Mouse (Mus musculus) midbrain, embryonic 11.5 days (tissue): ENCODE measurements around the gene Kcnv2. TPM values are rescaled to one million over a fixed set of nuclear protein-coding genes. Genes with fewer than 3 reads are reported as not detected.

Experiments
- ATAC-seq: fragments of 200-750 bp; cut with Nextera tagmentation; 2 replicates; pipeline ENCODE4 v1.8.0; 2017; ENCODE audit warnings: moderate TSS enrichment, moderate library complexity; ENCODE audit not compliant: low FRiP score
- DNase-seq: peaks from one replicate; pipeline ENCODE4 v3.0.0; 2015; ENCODE audit warnings: low spot score; ENCODE audit errors: missing footprints
- H3K27ac ChIP-seq: fragments of 300-500 bp; sonication (generic); 2 replicates; pipeline ENCODE4 v1.5.1; 2014; ENCODE audit warnings: low read depth, low read length
- H3K27me3 ChIP-seq: fragments of 300-500 bp; sonication (generic); 2 replicates; pipeline ENCODE4 v1.6.1; 2014; ENCODE audit warnings: mild to moderate bottlenecking, low read length, moderate library complexity, mixed read lengths; ENCODE audit not compliant: control insufficient read depth, insufficient read depth
- H3K36me3 ChIP-seq: fragments of 300-500 bp; sonication (generic); 2 replicates; pipeline ENCODE4 v1.6.1; 2014; ENCODE audit warnings: mild to moderate bottlenecking, low read length, moderate library complexity, mixed read lengths; ENCODE audit not compliant: control insufficient read depth, insufficient read depth
- H3K4me1 ChIP-seq: fragments of 300-500 bp; sonication (generic); 2 replicates; pipeline ENCODE4 v1.6.1; 2014; ENCODE audit warnings: low read length; ENCODE audit not compliant: control insufficient read depth, insufficient read depth
- H3K4me2 ChIP-seq: fragments of 300-500 bp; sonication (generic); 2 replicates; pipeline ENCODE4 v1.6.1; 2014; ENCODE audit warnings: mild to moderate bottlenecking, moderate library complexity
- H3K4me3 ChIP-seq: fragments of 300-500 bp; sonication (generic); 2 replicates; pipeline ENCODE4 v1.5.1; 2014; ENCODE audit warnings: low read depth, low read length
- H3K9ac ChIP-seq: fragments of 300-500 bp; sonication (generic); 2 replicates; pipeline ENCODE4 v1.6.1; 2014; ENCODE audit warnings: low read length
- H3K9me3 ChIP-seq: fragments of 300-500 bp; sonication (generic); 2 replicates; pipeline ENCODE4 v1.6.1; 2016; ENCODE audit warnings: low read length; ENCODE audit not compliant: control insufficient read depth
- WGBS: fragments of 180-500 bp; shearing (Covaris S2); extraction: QIAGEN DNeasy Blood & Tissue Kit; methylation state at CpG from one replicate; pipeline ENCODE4 v1.1.7; 2014; 5-methylcytosine and 5-hydroxymethylcytosine counted together
- polyA plus RNA-seq: library from polyadenylated mRNA; unstranded; fragments of >200 nt; fragmentation: Nextera tagmentation; extraction: Ambion mirVana; gene quantifications from 2 replicates; pipeline ENCODE4 v1.2.1, GENCODE M21; 2014

Kcnv2 gene
- polyA plus RNA-seq, 1 experiment from 2014 or later: 0.29 TPM

DNA sequence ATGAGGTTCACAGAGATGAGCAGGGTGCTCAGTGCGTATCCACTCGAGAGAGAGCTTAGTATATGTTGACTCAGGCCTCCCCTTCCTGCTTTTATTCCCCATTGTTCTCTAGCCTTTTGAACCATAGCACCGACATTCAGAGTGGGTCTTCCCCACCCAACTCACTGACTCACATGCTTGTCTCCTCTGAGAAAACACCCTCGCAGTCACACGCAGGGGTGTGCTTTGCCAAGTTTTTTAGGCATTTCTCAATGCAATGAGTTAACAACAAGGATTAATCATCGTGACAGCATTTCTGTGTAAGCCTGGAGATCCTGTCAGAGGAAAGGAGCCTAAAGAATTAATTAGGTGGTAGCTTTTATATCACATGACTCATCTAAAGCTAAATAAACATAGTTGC, 29.3 kb downstream of the Kcnv2 start:
- no peak overlapping the region for H3K27ac ChIP-seq
- H3K4me1 ChIP-seq: no peaks in the 10 kb centered on the region
- H3K27me3 ChIP-seq: no peaks in the 10 kb centered on the region
- H3K9ac ChIP-seq: no peak overlapping the region
- H3K4me3 ChIP-seq: no peak overlapping the region
- 64% methylated on average over 6 of the region's 6 CpGs for WGBS
- ATAC-seq: no peak
- no peaks in the 10 kb centered on the region for H3K36me3 ChIP-seq
- no peak overlapping the region for H3K4me2 ChIP-seq
- no peak for DNase-seq
- no peaks in the 10 kb centered on the region for H3K9me3 ChIP-seq

- Histone ChIP-seq H3K4me2 (no peak overlapping the region), H3K9me3 (no peaks in the 10 kb centered on the region), H3K27ac (no peak overlapping the region), H3K27me3 (no peaks in the 10 kb centered on the region), H3K36me3 (no peaks in the 10 kb centered on the region), H3K4me1 (peaks cover 6% of the 10 kb centered on the region), H3K4me3 (no peak overlapping the region), H3K9ac (no peak overlapping the region)
- no peak for ATAC-seq
- no peak for DNase-seq
These were observed 38.0 kb downstream of the Kcnv2 start for GRCm38 (mm10) chr19:27360381-27360780.

- WGBS: 53% methylated on average over 4 of the region's 4 CpGs
- Histone ChIP-seq H3K9me3 (no peaks in the 10 kb centered on the region), H3K4me3 (no peak overlapping the region), H3K36me3 (no peaks in the 10 kb centered on the region), H3K4me2 (peak overlapping the region; percentile 27; the same call in 1 of the 2 replicates), H3K4me1 (peaks cover 11% of the 10 kb centered on the region), H3K27me3 (no peaks in the 10 kb centered on the region), H3K9ac (no peak overlapping the region; the same call in 1 of the 2 replicates), H3K27ac (peak overlapping the region; percentile 7; the same call in 1 of the 2 replicates)
- DNase-seq: peak; percentile 87
- ATAC-seq: no peak; the same call in 1 of the 2 replicates
These were observed 41.5 kb downstream of the Kcnv2 start for GRCm38 (mm10) chr19:27363891-27364290.

- Histone ChIP-seq H3K4me1 (peaks cover 11% of the 10 kb centered on the region), H3K27ac (peak overlapping the region; percentile 7), H3K9me3 (no peaks in the 10 kb centered on the region), H3K9ac (no peak overlapping the region; the same call in 1 of the 2 replicates), H3K27me3 (no peaks in the 10 kb centered on the region), H3K4me2 (peak overlapping the region; percentile 27), H3K36me3 (no peaks in the 10 kb centered on the region), H3K4me3 (no peak overlapping the region)
- 19% methylated on average over 8 of the region's 8 CpGs for WGBS
- DNase-seq: peak; percentile 94
- peak; percentile 92 for ATAC-seq
These were observed 42.1 kb downstream of the Kcnv2 start for GRCm38 (mm10) chr19:27364521-27364931.

DNA sequence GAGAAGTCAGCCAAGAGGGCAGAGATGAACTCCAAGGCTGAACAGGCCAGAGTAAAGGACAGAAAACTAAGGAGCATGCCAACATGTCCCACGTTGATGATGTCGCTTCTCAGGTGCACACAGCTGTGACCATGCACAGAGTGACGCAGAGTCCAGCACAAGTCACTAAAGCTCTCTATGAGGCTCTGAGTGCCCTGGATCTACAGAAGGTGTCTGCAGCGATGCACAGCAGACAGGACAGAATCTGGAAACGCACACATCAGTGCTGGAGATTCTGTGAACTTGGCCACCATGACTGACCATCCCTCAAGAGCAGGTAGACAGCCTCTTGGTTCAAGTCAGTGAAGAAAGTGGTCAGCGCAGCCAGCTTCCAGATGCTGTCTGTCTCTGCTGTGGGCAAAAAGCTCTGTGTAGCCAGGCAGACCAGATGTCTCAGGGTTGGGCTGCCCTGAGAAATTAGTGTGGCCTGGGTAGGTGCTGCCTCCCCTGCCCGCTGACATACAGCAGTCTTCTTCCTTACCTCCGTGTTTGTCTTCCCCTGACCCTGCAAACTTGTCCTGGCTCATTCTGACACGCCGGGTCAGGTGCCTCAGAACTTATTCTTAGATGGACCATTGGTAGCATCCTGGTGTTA, 43.8 kb downstream of the Kcnv2 start:
- Histone ChIP-seq H3K9me3 (no peaks in the 10 kb centered on the region), H3K4me3 (no peak overlapping the region), H3K36me3 (no peaks in the 10 kb centered on the region), H3K4me1 (peaks cover 11% of the 10 kb centered on the region), H3K27ac (no peak overlapping the region; the same call in 1 of the 2 replicates), H3K9ac (no peak overlapping the region), H3K27me3 (no peaks in the 10 kb centered on the region), H3K4me2 (no peak overlapping the region)
- no peak for ATAC-seq
- WGBS: 86% methylated on average over 10 of the region's 10 CpGs
- DNase-seq: no peak

DNA sequence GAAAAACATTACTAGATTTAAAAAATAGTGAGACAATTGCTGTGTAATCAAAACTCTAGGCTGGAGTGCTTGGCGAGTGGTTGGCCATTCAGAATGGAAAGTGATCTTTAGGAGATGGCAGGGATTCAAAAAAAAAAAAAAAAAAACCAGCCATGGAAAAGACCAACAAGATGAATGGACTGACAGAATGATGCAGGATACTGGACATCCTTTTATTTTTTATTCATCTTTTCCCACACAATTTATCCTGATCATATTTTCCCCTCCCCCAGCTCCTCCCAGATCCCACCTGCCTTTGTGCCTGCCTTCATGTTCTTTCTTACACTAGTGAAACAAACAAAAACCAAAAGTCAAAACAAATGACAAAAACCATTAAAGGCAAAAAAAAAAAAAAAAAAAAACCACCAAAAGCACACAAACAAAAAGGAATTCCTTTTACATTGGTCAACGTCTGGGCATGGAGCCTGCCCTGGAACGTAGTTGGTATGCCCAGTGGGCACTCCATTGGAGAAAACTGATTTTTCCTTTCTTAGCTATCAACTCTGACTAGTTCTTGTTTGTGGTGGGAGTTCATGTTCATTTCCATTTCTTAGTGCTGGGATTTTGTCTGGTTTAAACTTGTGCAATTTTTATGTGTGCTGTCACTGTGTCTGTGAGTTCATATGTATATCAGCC, 47.2 kb downstream of the Kcnv2 start:
- WGBS: 85% methylated on average over 3 of the region's 3 CpGs
- no peaks in the 10 kb centered on the region for H3K9me3 ChIP-seq
- no peak overlapping the region for H3K4me2 ChIP-seq
- DNase-seq (peak; percentile 69), ATAC-seq (no peak)
- no peaks in the 10 kb centered on the region for H3K36me3 ChIP-seq
- no peak overlapping the region for H3K4me3 ChIP-seq
- H3K27ac ChIP-seq: no peak overlapping the region
- no peak overlapping the region for H3K9ac ChIP-seq
- H3K4me1 ChIP-seq: peaks cover 8% of the 10 kb centered on the region
- no peaks in the 10 kb centered on the region for H3K27me3 ChIP-seq

DNA sequence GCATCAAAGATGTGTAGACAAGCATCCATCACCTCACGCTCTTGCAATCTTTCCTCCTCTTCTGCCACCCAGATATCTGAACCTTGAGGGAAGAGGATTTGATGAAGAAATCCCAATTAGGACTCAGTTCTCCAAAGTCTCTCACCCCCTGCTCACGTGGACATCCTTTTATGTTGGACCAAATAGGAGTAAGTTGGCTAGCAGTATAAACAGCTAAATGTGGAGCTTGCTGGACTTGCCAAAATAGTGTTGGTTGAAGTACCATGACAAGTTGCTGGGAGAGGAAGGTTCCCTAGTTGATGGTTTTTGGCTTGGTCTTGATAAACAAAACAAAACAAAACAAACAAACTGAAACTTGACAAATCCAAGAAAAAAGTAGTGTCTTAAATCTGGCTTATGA, 47.8 kb downstream of the Kcnv2 start:
- ATAC-seq (no peak), DNase-seq (no peak)
- no peaks in the 10 kb centered on the region for H3K9me3 ChIP-seq
- peaks cover 7% of the 10 kb centered on the region; the same call in 1 of the 2 replicates for H3K4me1 ChIP-seq
- no peak overlapping the region for H3K27ac ChIP-seq
- 82% methylated on average over 2 of the region's 2 CpGs for WGBS
- no peaks in the 10 kb centered on the region for H3K36me3 ChIP-seq
- no peaks in the 10 kb centered on the region for H3K27me3 ChIP-seq
- H3K4me3 ChIP-seq: no peak overlapping the region
- H3K9ac ChIP-seq: no peak overlapping the region
- H3K4me2 ChIP-seq: no peak overlapping the region

- H3K36me3 ChIP-seq: no peaks in the 10 kb centered on the region
- no peaks in the 10 kb centered on the region for H3K9me3 ChIP-seq
- H3K4me2 ChIP-seq: no peak overlapping the region
- H3K4me1 ChIP-seq: 0 out of 2 replicates have a peak, but pooled peaks cover 2% of the 10 kb centered on the region
- WGBS: 92% methylated on average over 2 of the region's 2 CpGs
- DNase-seq (peak; percentile 75), ATAC-seq (no peak)
- H3K27me3 ChIP-seq: no peaks in the 10 kb centered on the region
- no peak overlapping the region for H3K4me3 ChIP-seq
- H3K27ac ChIP-seq: no peak overlapping the region
- H3K9ac ChIP-seq: no peak overlapping the region
These were observed 48.4 kb downstream of the Kcnv2 start for GRCm38 (mm10) chr19:27370784-27371183.

- no peak overlapping the region for H3K4me3 ChIP-seq
These were observed 57.5 kb downstream of the Kcnv2 start for GRCm38 (mm10) chr19:27379712-27380401.

More at GRCm38 (mm10) chr19:27379712-27380401, 57.5 kb downstream of the Kcnv2 start:
- H3K36me3 ChIP-seq: no peaks in the 10 kb centered on the region
- no peak overlapping the region for H3K4me2 ChIP-seq
- H3K4me1 ChIP-seq: no peaks in the 10 kb centered on the region
- H3K27me3 ChIP-seq: no peaks in the 10 kb centered on the region
- no peak for DNase-seq
- H3K9me3 ChIP-seq: no peaks in the 10 kb centered on the region
- no peak for ATAC-seq
- H3K27ac ChIP-seq: no peak overlapping the region
- WGBS: 91% methylated on average over 2 of the region's 2 CpGs
- no peak overlapping the region for H3K9ac ChIP-seq
